Mouse (Mus musculus) kidney, adult 10 weeks (tissue): Measurements from ENCODE around the gene Ccdc92. TPM values are rescaled to one million over a fixed set of nuclear protein-coding genes. Genes with fewer than 3 reads are reported as not detected.

ENCODE experiments used
- polyA plus RNA-seq: library from polyadenylated mRNA; stranded (reverse); fragments of 350-450 nt; fragmentation: Illumina TruSeq; extraction: RNeasy Lipid Tissue Mini Kit (QIAGEN cat#74804); gene quantifications from one replicate; pipeline ENCODE4 v1.2.3, GENCODE M21; 2014; ENCODE audit warnings: low read depth, low replicate concordance

The Ccdc92 gene
- 0.28 TPM for polyA plus RNA-seq

DNA sequence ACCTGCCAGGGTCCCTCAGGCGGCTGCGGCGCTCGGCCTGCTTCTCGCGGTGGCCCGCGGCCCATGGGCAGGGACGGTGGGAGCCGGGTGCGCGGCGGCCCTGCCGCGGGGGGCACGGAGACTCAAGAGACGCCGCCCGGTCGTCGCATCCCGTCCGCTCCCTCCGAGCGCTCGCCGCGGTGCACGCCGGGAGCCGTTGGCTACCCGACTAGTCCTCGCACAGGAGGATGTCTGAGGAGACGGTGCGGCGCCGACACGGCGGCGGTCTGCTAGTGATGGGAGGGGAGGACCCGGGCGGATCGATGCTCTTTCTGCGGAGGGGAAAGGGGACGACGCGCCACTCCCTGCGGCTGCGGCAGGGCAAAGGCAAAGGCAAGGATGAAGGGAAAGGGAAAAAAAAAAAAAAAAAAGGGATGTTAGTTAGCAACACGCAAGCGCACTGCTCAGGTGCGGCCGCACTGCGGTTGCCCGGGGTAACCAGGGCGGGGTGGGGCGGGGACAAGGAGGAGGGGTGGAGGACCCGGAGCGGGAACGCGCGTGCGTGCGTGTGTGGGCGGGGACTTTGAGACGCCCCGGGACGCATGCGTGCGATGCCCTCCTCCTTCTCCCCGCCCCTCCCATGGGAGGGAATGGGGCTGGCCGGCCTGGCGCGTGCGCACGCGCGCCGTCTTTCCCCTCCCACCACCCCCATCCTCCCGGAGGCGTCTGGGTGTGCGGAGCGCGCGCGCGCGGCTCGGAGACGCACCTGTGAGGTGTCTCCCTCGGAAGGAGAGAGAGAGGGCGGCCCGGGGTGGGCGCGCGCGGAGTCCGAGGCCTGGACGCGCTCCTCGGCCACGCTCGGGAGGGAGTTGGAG is at the start of gene Ccdc92, which contains the start of gene Zfp664:
Gene Ccdc92 (minus strand): TSS at position 412 of the 854 bp plus-strand sequence.
Gene Zfp664 (plus strand): TSS at position 679 of the 854 bp plus-strand sequence.

Other genes starting within 250 kb of the Ccdc92 start
- 28.4 TPM for gene Atp6v0a2, start 233.8 kb downstream of the Ccdc92 start, polyA plus RNA-seq
- gene Dnah10, start 137.3 kb downstream of the Ccdc92 start, polyA plus RNA-seq, result not detected
- gene Zfp664, start 267 bp upstream of the Ccdc92 start, polyA plus RNA-seq, result 76.3 TPM
- 0.53 TPM for gene Rflna, start 140.8 kb upstream of the Ccdc92 start, polyA plus RNA-seq